Mouse (Mus musculus): ENCODE results near the gene Tmed4.
A peak's percentile ranks its signal among the peaks of the same experiment; 100 is the strongest.

The Tmed4 gene

DNA sequence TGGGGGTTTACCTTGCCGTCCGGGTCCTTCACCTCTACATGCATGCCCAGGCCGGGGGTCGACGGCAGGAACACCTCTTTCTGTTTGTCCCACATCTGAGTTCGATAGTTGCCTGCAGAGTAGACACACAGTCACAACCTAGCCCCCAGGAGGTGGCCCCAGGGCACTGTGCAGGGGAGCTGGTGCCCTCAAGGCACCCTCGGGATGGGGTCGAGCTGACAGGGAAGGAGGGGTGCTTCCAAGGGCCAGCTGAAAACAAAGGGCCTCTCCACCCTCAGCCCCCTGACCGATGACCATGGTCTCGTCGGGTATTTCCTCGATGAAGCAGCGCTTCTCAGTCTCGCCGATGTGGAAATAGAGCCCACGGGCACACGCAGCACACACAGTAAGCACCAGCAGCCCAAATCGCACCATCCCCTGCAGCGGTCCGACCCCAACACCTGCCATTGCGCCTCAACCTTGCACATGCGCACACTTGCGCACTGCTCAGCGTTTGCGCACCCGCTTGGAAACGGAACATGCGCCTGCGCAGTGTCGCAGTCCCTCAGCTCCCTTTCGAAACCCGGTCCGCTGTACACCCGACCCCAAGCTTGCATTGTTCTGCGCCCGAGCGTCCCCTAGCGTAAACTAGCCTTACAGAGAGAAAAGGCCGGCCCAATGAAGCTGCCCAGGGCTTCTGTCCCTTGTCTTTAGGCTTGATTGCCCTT, at the start of gene Tmed4:
Tmed4 (minus strand) TSS at position 484 of the 707 bp plus-strand sequence.
- peak; percentile 91 to 97 for DNase-seq (ENCODE audit: low spot score in 2 of 2)

GRCm38 (mm10) chr11:6323348-6323747, 48.7 kb upstream of the Tmed4 start:
- DNase-seq (ENCODE audit: low spot score in 2 of 2) = no peak

- DNase-seq (ENCODE audit: low spot score in 2 of 2) = no peak
Observed at GRCm38 (mm10) chr11:6322086-6322485, 47.4 kb upstream of the Tmed4 start.

DNA sequence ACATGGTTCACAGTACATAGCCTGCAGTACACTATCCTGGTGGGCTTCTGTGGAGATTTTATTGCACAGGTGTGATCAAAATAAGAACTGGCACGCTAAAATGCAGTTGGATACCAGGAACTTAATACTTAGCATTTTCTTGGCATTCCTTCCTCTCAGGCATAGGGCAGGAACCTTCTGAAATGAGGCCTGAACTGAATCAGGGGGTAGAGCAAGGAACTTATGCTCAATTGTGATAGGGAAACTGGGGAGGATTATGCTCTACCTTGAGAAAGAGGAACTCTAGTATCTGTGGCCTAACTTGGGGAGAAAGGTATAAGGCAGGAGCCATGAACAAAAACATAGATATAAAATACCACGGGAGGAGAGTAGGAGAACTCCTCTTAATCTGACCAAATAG, 44.7 kb upstream of the Tmed4 start:
- no peak for DNase-seq (ENCODE audit: low spot score in 2 of 2)

DNA sequence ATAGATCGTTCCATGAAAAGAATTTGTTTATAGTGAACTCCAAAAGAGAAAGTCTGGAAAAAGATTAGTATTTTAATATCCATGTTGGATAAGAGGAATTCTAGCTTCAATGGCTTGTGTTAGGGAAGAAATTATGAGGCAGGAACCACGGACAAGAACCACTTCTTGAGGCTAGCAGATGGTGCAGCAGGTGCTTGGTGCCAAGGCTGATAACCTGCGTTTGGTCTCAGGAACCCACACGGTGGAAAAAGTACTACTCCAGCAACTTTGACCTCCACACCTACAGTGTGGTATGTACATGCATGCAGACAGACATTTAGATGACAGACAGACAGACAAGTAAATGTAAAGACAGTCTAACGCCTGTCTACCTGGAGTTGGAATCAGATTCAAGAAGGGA, 43.9 kb upstream of the Tmed4 start:
- no peak for DNase-seq (ENCODE audit: low spot score in 2 of 2)

- DNase-seq (ENCODE audit: low spot score in 2 of 2) = no peak
Observed at GRCm38 (mm10) chr11:6316821-6317220, 42.2 kb upstream of the Tmed4 start.

- no peak for DNase-seq (ENCODE audit: low spot score in 2 of 2)
Observed at GRCm38 (mm10) chr11:6313874-6314406, 39.3 kb upstream of the Tmed4 start.

DNA sequence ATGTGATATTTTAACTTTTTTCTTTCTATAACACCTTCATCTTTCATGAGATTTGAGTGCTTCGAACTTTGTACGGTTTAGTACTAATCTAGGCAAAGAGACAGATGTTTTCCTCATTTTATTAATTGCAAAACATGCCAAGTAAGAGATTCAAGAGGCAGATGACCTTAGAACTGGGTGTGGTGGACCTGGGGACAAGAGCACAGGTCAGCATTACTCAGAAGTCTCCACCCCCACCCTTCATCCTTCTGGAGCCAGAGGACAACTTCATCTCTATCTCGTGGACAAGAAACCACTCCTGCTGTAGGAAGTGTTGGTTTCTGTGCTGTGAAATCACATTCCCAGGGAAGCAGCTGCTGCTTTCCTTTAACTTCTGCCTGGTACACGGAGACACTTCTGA, 33.5 kb upstream of the Tmed4 start:
- no peak for DNase-seq (ENCODE audit: low spot score in 2 of 2)

GRCm38 (mm10) chr11:6305943-6306430, 31.3 kb upstream of the Tmed4 start:
- DNase-seq (ENCODE audit: low spot score in 2 of 2) = no peak

GRCm38 (mm10) chr11:6302793-6303192, 28.1 kb upstream of the Tmed4 start:
- no peak for DNase-seq (ENCODE audit: low spot score in 2 of 2)

DNA sequence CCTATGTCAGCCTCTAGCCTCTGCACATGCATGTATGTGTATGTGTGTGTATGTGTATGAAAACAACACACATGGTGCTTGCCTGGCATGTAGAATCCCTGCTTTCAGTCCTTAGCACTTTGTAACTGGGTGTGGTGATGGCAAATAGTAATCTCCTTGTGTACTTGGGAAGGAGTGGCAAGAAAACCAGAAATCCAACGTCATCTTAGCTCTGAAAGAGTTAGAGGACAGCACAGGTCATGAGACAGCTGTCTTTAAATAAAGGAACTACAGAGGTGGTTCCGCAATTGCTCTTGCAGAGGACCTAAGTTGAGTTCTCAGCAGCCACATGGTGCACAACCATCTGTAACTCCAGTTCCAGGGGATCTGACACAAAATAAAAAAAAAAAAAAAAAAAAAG, 24.8 kb upstream of the Tmed4 start:
- DNase-seq (ENCODE audit: low spot score in 2 of 2) = no peak

DNA sequence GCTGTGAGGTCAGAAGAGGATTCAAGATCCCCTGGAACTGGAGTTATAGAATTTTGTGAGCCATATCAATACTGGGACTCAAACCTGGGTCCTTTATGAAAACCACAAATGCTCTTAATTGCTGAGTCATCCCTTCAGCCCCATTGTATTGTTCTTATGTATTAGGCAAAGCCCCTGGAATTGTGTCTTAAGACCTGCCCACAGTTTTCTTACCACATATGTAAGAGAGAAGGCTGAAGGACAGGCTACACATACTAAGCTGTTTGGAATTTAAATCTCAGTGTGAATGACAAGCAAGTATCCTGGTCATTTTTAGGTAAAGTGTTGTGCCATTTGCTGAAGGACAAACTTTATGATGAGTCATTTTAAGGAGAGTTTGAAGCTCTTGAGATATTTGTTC, 21.4 kb upstream of the Tmed4 start:
- no peak for DNase-seq (ENCODE audit: low spot score in 2 of 2)

- no peak for DNase-seq (ENCODE audit: low spot score in 2 of 2)
Observed at GRCm38 (mm10) chr11:6294632-6295031, 20.0 kb upstream of the Tmed4 start.

DNA sequence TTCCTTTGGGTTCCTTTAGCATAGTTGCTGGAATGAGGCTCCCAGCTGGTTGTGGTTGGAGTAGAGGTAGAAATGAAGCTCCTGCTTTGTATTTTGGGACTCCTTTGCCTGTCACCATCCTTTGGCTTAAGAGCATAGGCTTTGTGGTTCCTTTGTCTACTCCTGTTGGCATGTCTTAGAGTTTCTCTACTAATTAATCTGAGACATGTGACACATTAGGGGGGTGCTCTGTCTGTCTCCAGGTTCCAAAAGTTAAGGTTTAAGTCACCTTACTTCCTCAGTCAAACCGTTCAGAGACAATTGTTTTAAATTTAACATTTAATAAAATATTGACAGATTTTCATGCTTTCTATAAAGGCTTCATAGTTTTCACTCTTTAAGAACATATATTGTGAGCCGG, 18.9 kb upstream of the Tmed4 start:
- no peak for DNase-seq (ENCODE audit: low spot score in 2 of 2)

- DNase-seq (ENCODE audit: low spot score in 2 of 2) = no peak
Observed at GRCm38 (mm10) chr11:6292988-6293349, 18.3 kb upstream of the Tmed4 start.

DNA sequence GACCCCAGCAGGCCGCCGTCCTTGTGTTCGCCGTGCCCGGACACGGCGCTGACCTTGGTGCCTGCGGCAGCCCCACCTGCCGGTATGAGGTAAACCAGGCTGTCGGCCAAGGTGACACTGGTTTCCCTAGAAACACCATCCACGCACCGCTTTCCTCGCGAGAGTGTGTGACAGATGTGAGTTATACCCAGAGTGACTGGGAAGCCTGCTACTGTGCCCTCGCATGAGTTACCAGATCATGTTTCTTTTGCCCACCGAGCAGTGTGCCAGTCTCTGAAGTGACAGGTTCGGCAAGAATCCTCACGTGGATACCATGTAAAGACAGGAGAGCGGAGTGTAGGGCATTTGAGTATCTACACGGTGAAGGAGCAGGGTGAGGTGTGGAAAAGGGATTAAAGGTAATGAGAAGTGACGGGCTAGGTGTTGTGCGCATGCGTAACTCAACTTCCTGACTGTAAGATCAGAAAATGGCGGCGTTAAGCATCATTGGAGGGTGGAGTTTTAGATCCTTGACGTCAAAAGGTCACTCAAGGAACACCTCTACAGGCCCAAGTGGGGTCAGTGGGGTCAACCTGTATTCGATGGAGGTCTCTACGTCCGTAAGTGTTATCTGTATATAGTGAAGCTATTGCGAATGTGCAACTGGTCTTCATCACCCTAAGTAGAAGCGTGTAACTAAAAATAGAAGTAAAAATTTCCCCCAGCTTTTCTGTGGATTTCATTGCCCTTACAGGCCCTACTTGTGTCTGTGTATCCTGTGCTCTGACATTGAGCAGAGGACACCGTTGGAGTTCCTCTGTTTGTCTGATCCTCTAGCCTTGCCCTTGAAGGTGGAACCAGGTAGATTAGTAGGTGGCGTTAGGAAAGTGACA, 17.7 kb upstream of the Tmed4 start:
- peak in 1 of 2 experiments; percentile 69 for DNase-seq (ENCODE audit: low spot score in 2 of 2)

GRCm38 (mm10) chr11:6291401-6292115, 16.9 kb upstream of the Tmed4 start, which contains the start of gene Ogdh:
Ogdh (plus strand) TSS chr11:6291633.
- peak; percentile 96 to 99 for DNase-seq (ENCODE audit: low spot score in 2 of 2)

- no peak for DNase-seq (ENCODE audit: low spot score in 2 of 2)
Observed at GRCm38 (mm10) chr11:6290883-6291282, 16.2 kb upstream of the Tmed4 start.

DNA sequence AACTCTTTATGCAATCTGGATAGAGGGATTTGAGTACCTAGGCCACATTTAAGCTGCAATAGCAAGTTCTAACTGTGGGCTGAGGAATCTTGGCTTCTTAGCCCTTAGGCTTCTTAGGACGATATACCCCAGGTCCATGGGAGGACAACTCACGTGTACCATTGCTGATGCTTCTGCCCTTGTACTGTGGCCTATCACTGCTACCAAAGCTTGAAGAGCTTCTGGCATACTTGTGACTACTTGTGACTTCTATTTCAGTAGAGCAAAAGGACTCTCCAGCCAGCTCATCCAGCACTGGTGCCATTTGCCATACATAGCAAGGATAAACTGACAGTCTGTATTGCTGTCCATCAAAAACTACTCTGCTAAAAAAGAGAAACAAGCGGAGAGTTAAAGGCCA, 15.5 kb upstream of the Tmed4 start:
- DNase-seq (ENCODE audit: low spot score in 2 of 2) = no peak

DNA sequence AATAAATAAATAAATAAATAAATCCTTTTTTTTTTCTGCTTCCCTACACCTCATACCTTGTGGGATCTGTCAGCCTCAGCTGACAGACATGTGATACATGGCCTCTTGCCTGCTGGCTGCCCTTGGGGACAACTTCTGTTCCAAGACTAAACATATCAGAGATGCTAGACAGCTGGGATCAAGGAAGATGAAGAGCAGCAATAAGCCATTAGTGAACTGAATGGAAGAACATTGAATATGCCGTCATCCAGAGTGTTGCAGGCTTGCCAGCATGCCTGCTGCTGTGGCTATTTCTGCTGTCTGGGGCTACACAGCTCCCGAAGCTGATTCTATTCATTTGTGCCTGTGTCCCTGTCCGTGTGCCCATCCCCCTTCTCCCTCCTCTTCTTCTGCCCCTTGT, 8.3 kb upstream of the Tmed4 start:
- DNase-seq (ENCODE audit: low spot score in 2 of 2) = no peak

DNA sequence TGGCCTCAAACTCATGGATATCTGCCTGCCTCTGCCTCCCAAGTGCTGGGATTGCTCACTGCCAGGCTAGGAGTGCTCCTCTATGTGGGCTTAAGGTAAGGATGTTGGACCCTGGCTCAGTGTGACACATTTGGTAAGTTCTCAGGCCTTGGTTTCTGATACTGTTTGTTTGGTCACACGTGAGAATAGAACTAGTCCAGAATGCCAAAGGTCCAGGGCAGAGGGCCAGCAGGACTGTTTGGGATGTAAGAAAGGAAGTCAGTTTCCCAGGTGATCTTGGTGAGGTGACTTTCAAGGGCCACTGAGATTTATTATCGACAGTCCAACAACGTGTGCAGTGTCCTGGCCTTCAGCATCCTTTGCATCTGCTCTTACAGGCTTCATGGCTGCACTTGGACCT, 1.8 kb upstream of the Tmed4 start:
- no peak for DNase-seq (ENCODE audit: low spot score in 2 of 2)

GRCm38 (mm10) chr11:6275094-6275484, 419 bp upstream of the Tmed4 start:
- DNase-seq (ENCODE audit: low spot score in 2 of 2) = no peak
